ENCODE assay signal across 9 mouse cellular contexts in the genomic region with DNA sequence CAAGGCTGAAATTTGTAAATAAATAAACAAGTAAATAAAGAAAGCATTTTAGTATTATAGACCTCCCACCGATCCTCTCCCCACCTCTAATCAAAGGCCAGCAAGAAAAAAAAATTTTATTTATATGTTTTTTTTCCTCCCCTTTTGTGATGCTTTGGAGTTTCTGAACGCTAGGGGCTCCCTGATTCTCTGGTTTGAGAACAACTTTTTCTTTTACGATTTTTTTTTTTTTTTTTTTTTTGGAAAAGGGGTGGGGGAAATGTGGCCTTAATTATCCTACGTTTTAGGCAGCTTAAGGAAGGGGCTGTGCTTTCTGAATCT. TPM values are rescaled to one million over a fixed set of nuclear protein-coding genes. Genes with fewer than 3 reads are reported as not detected.
A peak's percentile ranks its signal among the peaks of the same experiment; 100 is the strongest.
DNase-seq lines count a peak whose midpoint lies in the region; ATAC-seq and TF ChIP-seq lines count a peak whose summit lies in the region.
"Had no signal": no experiment of that assay in that cellular context is flagged by ENCODE, and none has a peak within 500 bp of the region (broad histone marks: within the 10 kb centered on the region; RNA-seq: fewer than 3 reads in every experiment).

No protein-coding gene starts in this region.

- H3K27me3 ChIP-seq in heart, embryonic 16.5 days (ENCODE audit: control insufficient read depth, insufficient read depth, low read length) = no peaks in the 10 kb centered on the region
- no peaks in the 10 kb centered on the region for H3K27me3 ChIP-seq in hindbrain, embryonic 14.5 days (ENCODE audit: control insufficient read depth, insufficient read depth, low read length)
- H3K27me3 ChIP-seq in midbrain, embryonic 11.5 days (ENCODE audit: control insufficient read depth, insufficient read depth, low read length) = no peaks in the 10 kb centered on the region

- no peak for TF ChIP-seq POLR2A in bone marrow macrophage, adult 2 months (IDR thresholded peaks at IDR 0.05; ENCODE audit: borderline replicate concordance, low read depth, low read length)

- peaks cover 8% of the 10 kb centered on the region for H3K36me3 ChIP-seq in heart, embryonic 16.5 days (ENCODE audit: control insufficient read depth, insufficient read depth)
- H3K36me3 ChIP-seq in hindbrain, embryonic 14.5 days (replicated peaks; ENCODE audit: control insufficient read depth, insufficient read depth) = no peaks in the 10 kb centered on the region
- H3K36me3 ChIP-seq in midbrain, embryonic 11.5 days (ENCODE audit: control insufficient read depth, insufficient read depth, low read length) = peaks cover 3% of the 10 kb centered on the region; the same call in 1 of the 2 replicates

- peak overlapping the region; percentile 81 for H3K4me3 ChIP-seq in heart, embryonic 16.5 days (ENCODE audit: low read length)
- peak overlapping the region; percentile 72 for H3K4me3 ChIP-seq in bone marrow macrophage, adult 2 months (ENCODE audit: insufficient read depth, low read length)
- peak overlapping the region; percentile 73 for H3K4me3 ChIP-seq in hindbrain, embryonic 14.5 days (replicated peaks; ENCODE audit: low read length)
- H3K4me3 ChIP-seq in midbrain, embryonic 11.5 days (ENCODE audit: low read depth, low read length) = peak overlapping the region; percentile 94

- 1% methylated on average over 4 of the region's 4 CpGs for WGBS in heart, embryonic 16.5 days
- WGBS in hindbrain, embryonic 14.5 days = 0% methylated on average over 4 of the region's 4 CpGs
- 1% methylated on average over 4 of the region's 4 CpGs for WGBS in midbrain, embryonic 11.5 days

- peak overlapping the region; percentile 83 for H3K4me2 ChIP-seq in heart, embryonic 16.5 days (ENCODE audit: low read depth, low read length)
- H3K4me2 ChIP-seq in hindbrain, embryonic 14.5 days (replicated peaks) = peak overlapping the region; percentile 78
- H3K4me2 ChIP-seq in midbrain, embryonic 11.5 days = peak overlapping the region; percentile 51

- H3K9me3 ChIP-seq in heart, embryonic 16.5 days (replicated peaks; ENCODE audit: control insufficient read depth, low read length) = no peaks in the 10 kb centered on the region
- no peaks in the 10 kb centered on the region for H3K9me3 ChIP-seq in hindbrain, embryonic 14.5 days (ENCODE audit: control insufficient read depth, low read length)
- H3K9me3 ChIP-seq in midbrain, embryonic 11.5 days (ENCODE audit: control insufficient read depth, low read length) = no peaks in the 10 kb centered on the region

- peak overlapping the region; percentile 89 for H3K27ac ChIP-seq in heart, embryonic 16.5 days (ENCODE audit: low read length)
- H3K27ac ChIP-seq in bone marrow macrophage, adult 2 months (ENCODE audit: insufficient read depth, low read depth, low read length) = no peak overlapping the region
- peak overlapping the region; percentile 80 for H3K27ac ChIP-seq in hindbrain, embryonic 14.5 days
- peak overlapping the region; percentile 90; the same call in 1 of the 2 replicates for H3K27ac ChIP-seq in midbrain, embryonic 11.5 days (ENCODE audit: low read depth, low read length)

- H3K9ac ChIP-seq in heart, embryonic 16.5 days (ENCODE audit: low read length) = peak overlapping the region; percentile 89
- peak overlapping the region; percentile 80; the same call in 1 of the 2 replicates for H3K9ac ChIP-seq in hindbrain, embryonic 14.5 days
- peak overlapping the region; percentile 93 for H3K9ac ChIP-seq in midbrain, embryonic 11.5 days (ENCODE audit: low read length)

- intact Hi-C loops in heart, postnatal 10 days (cut with DNase I) = loop anchor here (2.0 to 10.0 kb wide), 7 partner anchors 220 to 758 kb away; no protein-coding TSS in a partner anchor

- no peak for ATAC-seq in heart, embryonic 16.5 days (replicated peaks; ENCODE audit: extremely low read depth, insufficient read depth, low FRiP score)
- ATAC-seq in hindbrain, embryonic 14.5 days (ENCODE audit: low FRiP score) = no peak
- ATAC-seq in midbrain, embryonic 11.5 days (ENCODE audit: low FRiP score) = no peak
- ATAC-seq in inflammation-experienced regulatory T-cells, adult 6 months = no peak

- no peak for DNase-seq in heart, postnatal 10 days
- DNase-seq in hindbrain, embryonic 14.5 days (ENCODE audit: low spot score) = no peak
- DNase-seq in midbrain, embryonic 11.5 days (ENCODE audit: low spot score, missing footprints) = no peak
- no peak for DNase-seq in adrenal gland, adult 2 months
- no peak for DNase-seq in frontal cortex, postnatal 10 days (ENCODE audit: low spot score in 2 of 2)

- TF ChIP-seq CTCF in bone marrow macrophage, adult 2 months (IDR thresholded peaks at IDR 0.05; ENCODE audit: low read depth, low read length) = no peak

- peaks cover 11% of the 10 kb centered on the region; the same call in 1 of the 2 replicates for H3K4me1 ChIP-seq in heart, embryonic 16.5 days (ENCODE audit: control insufficient read depth, insufficient read depth, low read length)
- peaks cover 2% of the 10 kb centered on the region; the same call in 1 of the 2 replicates for H3K4me1 ChIP-seq in bone marrow macrophage, adult 2 months (ENCODE audit: control insufficient read depth, insufficient read depth, low read length)
- H3K4me1 ChIP-seq in hindbrain, embryonic 14.5 days (replicated peaks; ENCODE audit: control insufficient read depth, insufficient read depth, low read length) = peaks cover 21% of the 10 kb centered on the region
- peaks cover 8% of the 10 kb centered on the region for H3K4me1 ChIP-seq in midbrain, embryonic 11.5 days (ENCODE audit: control insufficient read depth, insufficient read depth, low read length)

RNA-seq across cellular contexts. Expression of a gene that starts 0.2 kb away (rescaled TPM):
- 37.0 and 40.8 TPM in 2 replicates for polyA plus RNA-seq in heart, embryonic 16.5 days (2015; fragmentation: Nextera tagmentation; extraction: Ambion mirVana)
- 10 to 100 TPM; 73.2 to 73.9 TPM for total RNA-seq in heart, postnatal 10 days (2021)
- polyA plus RNA-seq in bone marrow macrophage, adult 2 months (2012; ENCODE audit: insufficient read depth, insufficient read length, missing spikeins) = 0.43 and 0.58 TPM in 2 replicates
- 68.6 and 69.9 TPM in 2 replicates for polyA plus RNA-seq in hindbrain, embryonic 14.5 days (2014; fragmentation: Nextera tagmentation; extraction: Ambion mirVana)
- 46.3 and 47.0 TPM in 2 replicates for polyA plus RNA-seq in midbrain, embryonic 11.5 days (2014; fragmentation: Nextera tagmentation; extraction: Ambion mirVana)
- under 1 TPM in 1 of 3 experiments, not detected in 2; 0.15 TPM for polyA plus RNA-seq in inflammation-experienced regulatory T-cells, adult 6 months (2017; shearing (Covaris generic))
- 100 to 1,000 TPM; 237 to 336 TPM for total RNA-seq in adrenal gland, adult 2 months (2021)
- polyA plus RNA-seq in adrenal gland, adult 2 months (2012; rRNA removed) = 246 and 342 TPM in 2 replicates
- total RNA-seq: MEL had no signal

RNA-seq across cellular contexts. Expression of a gene that starts 47.2 kb away (rescaled TPM):
- polyA plus RNA-seq in heart, embryonic 16.5 days (2015; fragmentation: Nextera tagmentation; extraction: Ambion mirVana) = 45.3 and 49.7 TPM in 2 replicates
- total RNA-seq in heart, postnatal 10 days (2021) = 10 to 100 TPM; 71.3 to 81.0 TPM
- polyA plus RNA-seq in bone marrow macrophage, adult 2 months (2012; ENCODE audit: insufficient read depth, insufficient read length, missing spikeins) = 0.09 TPM in 1 of 2 replicates, not detected in the other
- 18.4 and 20.2 TPM in 2 replicates for polyA plus RNA-seq in hindbrain, embryonic 14.5 days (2014; fragmentation: Nextera tagmentation; extraction: Ambion mirVana)
- 3.7 and 4.4 TPM in 2 replicates for polyA plus RNA-seq in midbrain, embryonic 11.5 days (2014; fragmentation: Nextera tagmentation; extraction: Ambion mirVana)
- not detected for polyA plus RNA-seq in inflammation-experienced regulatory T-cells, adult 6 months (2017; shearing (Covaris generic))
- 1 to 10 TPM; 8.5 to 10.0 TPM for total RNA-seq in adrenal gland, adult 2 months (2021)
- 0.78 and 1.2 TPM in 2 replicates for polyA plus RNA-seq in adrenal gland, adult 2 months (2012; rRNA removed)
- total RNA-seq: MEL had no signal

Comparison
In these comparisons a context has a peak if more than half of its experiments do, and no peak if none do; other contexts are left out.
1. RNA of a gene that starts 0.2 kb away (polyA plus RNA-seq): 246 to 342 TPM in adrenal gland, adult 2 months, 68.6 to 69.9 TPM in hindbrain, embryonic 14.5 days, 46.3 to 47.0 TPM in midbrain, embryonic 11.5 days and 37.0 to 40.8 TPM in heart, embryonic 16.5 days; 0.43 to 0.58 TPM in bone marrow macrophage, adult 2 months and 0.15 TPM in inflammation-experienced regulatory T-cells, adult 6 months; every median in the first group is over 10 times any median in the second.
2. Peak in every context shown above with its lines, with median percentiles within 50 percentile points of each other: H3K4me2 ChIP-seq, H3K4me3 ChIP-seq and H3K9ac ChIP-seq.